Mouse (Mus musculus) spleen, postnatal 4 days (tissue): ENCODE measurements at regions not wholly inside any gene's neighbourhood (a gene's known extent, or its start where the extent isn't known, plus 50 kb on each side); places are given as distances from the start of the nearest gene placed in this dataset.
A peak's percentile ranks its signal among the peaks of the same experiment; 100 is the strongest.

Experiments used
- DNase-seq, 2 experiments: peaks; one replicate each; pipeline ENCODE4 v3.0.0; 2022; ENCODE audit warnings: low spot score in 2 of 2

DNA sequence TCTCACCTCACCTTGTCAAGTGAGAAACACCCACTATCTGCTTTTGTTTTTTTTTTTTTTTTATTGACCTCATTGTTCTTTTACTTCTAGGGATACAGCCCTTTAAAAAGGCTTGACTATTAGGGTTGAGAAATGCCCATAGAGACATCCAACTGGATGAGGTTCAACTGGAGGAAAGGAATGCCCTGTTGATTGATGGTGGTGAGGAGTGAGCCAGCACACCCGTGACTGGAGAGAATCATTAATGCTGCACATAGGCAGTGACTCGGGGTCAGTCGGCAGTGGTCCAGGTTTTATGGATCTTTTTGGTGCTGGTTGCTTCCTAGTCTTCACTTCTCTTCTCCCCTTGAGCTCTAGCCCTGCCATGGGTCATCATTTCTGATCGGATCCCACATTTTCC is 82.9 kb upstream of the Cryz start:
- no peak for DNase-seq

DNA sequence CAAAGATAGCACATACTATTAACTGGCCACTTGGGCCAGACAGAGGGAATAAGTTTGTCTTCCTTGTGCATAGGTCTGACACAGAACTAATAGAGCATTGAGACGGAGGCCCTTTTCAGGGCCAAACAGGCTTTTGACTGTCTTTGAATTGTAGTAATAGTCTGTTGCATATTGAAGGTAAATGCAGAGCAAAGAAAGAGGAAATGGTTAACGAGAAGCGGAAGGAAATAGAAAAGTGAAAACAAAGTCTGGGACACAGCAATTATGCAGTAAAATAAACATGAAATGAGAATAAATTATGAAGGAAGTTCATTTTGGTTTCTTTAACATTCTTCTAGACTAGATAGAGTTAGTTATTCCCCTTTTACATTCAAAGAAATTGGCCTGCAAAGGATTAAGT is 86.4 kb upstream of the Cryz start:
- DNase-seq: no peak

DNA sequence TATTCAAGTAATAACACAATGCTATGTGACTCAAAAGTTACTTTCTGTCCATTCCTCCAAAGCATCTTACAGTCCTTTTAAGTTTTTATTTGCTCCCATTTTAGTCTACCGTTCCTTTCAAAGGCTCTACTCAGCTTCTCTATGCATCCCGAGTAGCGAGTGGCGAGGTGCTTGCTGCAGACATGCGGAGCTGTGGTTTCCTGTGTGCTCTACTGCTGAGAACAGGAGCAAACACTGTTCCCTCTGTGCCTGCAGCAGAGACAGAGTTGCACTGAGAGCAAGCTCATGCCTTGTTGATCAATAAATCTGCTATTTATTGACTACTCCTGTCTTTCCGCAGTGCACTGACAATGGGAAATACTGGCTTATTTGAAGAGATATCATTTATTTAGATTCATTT is 87.1 kb upstream of the Cryz start:
- DNase-seq: no peak

DNA sequence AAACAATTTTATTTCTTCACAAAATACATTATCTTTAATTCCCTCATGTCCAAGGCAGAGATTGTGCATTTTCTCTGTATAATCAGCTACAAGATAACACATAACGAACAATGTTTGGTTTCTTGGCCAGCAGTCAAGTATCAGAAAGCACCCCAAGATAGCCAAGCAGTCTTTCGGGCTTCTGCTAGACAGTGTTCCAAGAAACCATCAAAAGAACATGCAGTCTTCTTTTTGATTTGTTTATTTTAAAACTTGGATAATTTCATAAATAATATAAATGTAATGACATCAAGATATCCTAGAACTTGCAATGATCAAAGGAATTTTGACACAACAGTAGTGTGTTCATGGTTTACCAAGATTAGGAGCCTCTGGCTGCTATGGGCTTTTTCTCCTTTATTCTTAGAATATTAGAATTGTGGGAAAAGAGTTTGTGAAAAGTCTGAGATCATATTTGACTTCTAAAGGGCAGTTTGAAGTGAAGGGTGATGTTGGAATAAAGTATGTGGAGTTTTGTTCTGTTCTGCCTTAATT is 103.1 kb upstream of the Cryz start:
- DNase-seq: no peak

DNA sequence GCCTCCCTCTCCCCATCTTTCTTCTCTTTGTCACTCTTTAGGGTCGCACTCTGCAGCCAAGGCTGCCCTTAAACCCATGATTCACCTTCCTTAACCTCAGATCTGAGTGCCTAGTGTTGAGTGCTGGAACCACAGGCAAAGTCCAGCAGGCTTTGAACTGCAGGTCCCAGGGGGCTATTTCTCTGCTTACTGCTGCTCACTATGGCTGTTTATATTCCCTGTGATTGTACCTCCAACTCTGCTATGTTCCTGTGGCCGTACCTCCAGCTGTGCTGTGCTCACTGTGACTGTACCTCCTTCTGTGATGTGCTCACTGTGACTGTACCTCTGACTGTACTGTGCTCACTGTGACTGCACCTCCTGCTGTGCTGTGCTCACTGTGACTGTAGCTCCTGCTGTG is 124.1 kb upstream of the Cryz start:
- no peak for DNase-seq

DNA sequence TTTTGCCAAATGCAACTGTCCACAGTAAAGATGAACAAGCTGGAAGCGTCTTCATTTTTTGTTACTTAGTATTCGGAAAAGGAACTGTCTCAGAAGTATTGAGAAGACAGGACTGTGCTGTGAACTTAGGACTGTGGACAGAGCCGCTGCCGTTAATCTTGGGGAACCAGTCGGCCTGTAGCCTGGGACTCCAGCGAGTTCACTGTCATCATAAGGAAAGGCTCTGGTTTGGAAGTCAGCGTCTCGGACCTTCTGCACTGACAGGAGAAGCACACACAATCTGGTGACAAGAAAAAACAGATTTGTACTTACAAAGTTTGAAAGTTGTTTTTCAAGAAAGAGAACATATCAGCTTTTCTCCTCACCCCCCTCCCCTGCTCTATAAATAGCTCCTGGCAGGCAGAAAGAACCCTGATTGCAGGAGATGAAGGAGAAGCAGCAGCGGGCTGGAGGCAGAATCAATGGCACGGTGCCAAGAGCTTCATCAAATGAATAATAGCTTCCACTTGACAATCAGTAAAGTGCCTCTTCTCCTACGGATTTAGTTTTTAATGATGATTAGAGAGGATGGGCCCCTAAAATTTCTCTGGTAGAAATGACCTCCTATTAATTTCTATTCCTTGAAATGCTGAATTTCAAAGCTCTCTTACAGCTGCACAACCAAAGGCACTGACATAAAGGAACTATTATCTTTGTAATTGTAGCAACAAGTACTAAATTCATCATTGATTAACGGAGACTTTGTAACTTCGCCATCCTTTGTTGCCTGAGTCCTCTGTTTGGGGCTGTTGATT is 128.7 kb upstream of the Cryz start:
- no peak for DNase-seq

DNA sequence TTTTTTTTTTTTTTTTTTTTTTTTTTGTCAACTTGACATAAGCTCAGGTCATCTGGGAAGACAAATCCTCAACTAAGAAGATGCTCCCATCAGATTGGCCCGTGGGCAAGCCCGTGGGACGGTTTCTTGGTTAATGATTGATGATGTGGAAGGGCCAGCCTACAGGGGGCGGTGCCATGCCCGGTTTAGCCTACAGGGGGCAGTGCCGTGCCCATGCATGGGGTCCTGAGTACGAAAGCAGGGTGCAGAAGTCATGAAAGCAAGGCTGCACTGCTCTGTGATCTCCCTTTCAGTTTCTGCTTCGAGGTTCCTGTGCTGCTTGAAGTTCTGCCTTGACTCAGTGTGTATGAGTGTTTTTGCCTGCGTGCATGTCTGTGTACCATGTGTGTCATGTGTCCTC is 127.7 kb upstream of the Lhx8 start:
- DNase-seq: no peak

DNA sequence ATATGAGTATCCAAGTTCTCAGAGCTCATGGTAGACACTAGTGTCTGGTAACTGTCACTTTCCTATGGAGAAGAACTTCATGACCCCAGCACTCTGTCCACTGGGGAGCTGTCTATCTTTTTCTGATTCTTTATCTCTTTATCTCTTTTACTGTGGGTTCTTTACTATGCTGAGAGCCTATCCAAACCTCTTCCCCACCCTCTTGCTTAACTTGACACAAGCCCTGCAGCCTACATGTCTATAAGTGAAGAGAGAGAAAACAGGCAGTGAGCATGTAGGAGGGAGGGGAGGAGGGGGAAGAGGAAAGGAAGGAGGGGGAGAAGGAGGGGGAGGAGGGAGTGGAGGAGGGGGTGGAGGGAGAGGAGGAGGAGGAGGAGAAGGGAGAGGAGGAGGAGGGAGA is 122.6 kb upstream of the Lhx8 start:
- DNase-seq: no peak

DNA sequence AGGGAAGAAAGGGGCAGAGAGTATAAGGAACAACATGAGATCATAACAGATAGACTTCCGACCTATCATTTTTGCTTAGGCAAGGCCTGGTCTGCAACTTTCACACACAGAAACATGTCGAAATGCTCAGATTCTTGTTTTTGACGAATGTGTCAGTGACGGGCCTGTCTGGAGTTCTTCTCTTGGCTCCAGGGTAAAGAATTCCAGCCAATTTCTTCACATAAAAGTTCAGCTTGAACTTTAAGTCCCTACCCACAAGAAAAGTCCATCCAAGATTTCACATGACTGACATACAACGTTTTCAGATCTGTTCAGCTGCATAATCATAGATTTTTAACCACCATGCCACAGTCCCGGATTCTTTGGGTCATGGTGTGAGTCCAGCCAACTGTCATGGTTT is 122.1 kb upstream of the Lhx8 start:
- no peak for DNase-seq

DNA sequence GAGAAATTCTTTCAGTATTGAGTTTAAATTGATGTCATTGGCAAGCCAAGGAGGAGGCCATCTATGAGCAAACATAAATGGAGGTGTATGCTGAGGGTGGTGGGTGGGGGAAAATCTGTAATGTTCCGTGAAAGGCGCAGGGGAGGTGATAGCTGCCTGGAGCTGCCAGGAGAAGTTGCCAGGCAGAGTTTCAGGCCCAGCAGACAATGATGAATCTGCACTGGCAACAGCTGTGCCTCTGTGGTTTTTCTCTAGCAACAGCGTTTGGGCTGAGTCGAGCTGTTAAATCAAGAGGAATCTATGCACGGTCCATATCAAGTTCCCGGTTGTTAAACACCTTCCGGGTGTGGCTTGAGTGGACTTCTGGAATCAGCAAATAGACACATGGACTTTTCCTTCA is 120.7 kb upstream of the Lhx8 start:
- no peak for DNase-seq

DNA sequence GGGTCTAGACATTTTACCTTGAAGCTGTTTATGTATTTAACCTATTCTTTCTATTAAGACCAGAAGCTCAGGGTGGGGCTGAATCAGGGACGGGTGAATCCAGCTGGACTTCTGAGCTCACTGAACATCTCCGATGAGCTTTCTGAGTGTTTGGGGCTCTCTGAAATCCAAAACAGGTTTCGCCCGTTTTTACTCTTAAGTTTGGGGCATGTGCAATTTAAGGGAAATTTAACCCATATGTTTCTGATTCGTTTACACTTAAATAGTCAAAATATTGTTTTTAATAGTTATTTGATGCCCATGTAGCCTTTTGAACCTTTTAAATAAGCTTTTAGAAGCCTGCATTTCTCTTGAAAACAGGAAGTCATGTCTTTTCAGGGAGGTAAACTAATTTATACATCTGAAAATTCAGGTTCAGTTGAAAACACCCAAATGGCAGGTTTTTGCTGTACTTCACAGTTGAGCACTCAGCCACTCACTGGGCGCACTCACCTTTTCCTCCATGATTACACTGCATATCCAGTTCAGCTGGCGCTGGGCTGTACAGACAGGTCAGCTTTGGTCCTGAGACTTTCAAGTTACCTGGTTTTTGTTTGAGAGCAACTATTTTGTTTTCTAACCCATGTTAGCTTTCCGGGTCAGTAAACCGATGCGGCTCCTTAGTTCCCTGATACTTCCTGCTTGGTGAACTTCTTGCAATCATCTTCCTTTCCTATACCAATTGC is 113.1 kb upstream of the Lhx8 start:
- DNase-seq: no peak

DNA sequence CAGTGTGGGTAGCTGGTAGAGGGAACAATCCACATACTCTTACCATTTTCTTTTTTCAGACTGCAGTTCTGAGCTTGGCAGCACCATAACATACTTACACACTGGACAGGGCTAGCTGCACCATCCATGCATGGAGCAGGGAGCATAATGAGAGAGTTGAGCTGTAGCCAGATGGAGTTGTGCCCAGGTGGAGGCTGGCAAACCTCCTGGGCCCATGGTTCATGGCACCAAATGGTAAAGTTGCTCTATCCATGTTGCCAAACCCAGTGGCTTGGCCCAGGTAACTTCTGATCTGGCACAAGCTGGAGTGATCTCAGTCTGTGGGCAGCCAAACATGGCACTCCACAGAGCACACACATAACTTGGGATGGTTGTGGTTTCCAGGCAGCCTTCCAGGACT is 111.0 kb upstream of the Lhx8 start:
- no peak for DNase-seq

DNA sequence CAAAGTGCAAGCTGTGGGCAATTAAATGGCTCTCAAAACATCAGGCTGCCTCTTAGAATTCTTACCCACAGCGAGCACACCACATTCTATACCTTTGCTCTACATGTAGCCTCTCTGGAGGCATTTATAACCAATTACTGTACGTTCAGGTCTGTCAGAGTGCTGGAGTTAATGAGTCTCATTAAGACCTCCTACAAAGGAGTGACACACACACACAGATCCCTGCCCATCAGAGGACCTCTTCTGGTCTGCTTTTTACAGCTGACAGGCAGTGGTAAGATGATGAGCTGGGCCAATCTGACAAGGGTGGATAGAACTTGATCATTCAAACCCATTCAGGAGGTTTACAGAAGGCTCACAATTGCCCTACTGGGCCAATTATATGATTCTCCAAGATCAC is 110.4 kb upstream of the Lhx8 start:
- DNase-seq: no peak

DNA sequence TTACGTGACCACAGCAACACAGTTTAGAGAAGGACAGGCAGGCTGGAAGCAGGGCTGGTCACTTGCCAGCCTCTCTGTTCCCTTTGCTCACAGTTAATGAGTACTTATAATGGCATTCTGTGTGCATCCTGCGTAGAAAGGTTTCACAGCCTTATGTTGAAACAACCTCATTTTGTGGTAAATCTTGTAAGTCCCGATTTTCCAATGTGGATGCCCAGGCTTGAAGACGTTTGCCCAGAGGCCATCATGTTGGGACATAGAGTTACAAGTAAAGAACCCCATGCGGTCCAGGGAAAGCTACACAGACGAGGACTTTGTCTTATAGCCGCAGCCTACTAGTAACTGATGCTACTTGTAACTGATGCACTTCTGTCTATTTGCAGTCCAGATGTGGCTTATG is 100.4 kb upstream of the Lhx8 start:
- DNase-seq: no peak

DNA sequence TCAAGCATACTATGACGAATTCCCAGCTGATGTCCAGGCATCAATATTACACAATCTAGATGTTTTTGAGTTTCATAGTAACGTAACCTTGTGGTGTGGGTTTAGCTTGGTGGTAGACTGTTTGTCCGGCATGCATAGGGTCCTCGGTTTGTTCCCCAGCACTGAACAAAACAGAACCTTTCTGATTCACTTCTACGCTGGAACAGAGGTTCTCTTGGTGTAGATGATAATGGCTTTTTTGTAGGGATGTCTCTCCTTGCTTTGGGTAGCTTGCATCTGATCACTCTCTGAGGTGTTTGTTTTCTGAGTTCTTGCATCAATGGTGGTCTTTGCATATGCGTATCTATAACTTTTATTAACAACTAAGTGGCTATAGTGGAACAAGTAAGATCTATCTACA is 99.2 kb upstream of the Lhx8 start:
- DNase-seq: no peak

DNA sequence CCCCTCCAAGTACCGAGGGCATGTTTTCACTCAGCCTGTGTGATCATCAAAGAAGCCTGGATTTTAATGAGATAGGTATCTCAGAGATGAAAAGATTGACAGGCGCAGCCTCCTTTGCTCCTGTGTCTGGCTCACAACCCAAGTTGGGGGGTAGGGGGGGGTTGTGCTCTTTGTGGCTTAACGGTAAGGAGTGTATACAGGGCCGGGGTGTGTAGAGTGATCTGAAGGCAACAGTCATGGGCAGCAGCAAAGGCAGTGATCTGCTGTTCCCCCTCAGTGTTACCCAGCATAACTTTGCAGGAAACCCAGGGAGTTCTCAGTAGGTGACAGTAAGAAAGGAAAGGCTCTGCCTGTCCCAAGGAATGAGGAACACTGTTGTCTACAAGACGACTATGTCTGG is 94.1 kb upstream of the Lhx8 start:
- no peak for DNase-seq

DNA sequence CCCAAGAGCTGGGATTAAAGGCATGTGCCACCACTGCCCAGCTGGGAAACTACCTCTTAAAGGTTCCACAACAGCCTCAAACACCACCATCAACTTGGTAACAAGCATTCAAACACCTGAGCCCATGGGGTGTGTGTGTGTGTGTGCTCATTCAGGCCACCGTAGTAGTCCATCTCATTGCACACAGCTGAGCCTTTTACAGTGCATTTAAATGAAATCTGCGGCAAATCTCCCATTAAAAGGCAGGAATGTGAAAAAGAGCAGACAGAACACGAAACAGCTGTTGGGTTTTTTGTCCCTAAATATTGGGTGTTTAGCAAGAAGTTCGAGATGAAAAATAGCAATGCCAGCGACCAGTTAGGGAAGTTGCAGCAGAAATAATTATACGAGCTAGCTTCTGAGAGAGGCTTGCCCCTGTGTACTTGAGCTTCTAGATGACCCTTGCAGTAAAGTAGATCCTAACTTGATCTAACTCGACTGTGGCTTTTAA is 91.0 kb upstream of the Lhx8 start:
- DNase-seq: no peak

DNA sequence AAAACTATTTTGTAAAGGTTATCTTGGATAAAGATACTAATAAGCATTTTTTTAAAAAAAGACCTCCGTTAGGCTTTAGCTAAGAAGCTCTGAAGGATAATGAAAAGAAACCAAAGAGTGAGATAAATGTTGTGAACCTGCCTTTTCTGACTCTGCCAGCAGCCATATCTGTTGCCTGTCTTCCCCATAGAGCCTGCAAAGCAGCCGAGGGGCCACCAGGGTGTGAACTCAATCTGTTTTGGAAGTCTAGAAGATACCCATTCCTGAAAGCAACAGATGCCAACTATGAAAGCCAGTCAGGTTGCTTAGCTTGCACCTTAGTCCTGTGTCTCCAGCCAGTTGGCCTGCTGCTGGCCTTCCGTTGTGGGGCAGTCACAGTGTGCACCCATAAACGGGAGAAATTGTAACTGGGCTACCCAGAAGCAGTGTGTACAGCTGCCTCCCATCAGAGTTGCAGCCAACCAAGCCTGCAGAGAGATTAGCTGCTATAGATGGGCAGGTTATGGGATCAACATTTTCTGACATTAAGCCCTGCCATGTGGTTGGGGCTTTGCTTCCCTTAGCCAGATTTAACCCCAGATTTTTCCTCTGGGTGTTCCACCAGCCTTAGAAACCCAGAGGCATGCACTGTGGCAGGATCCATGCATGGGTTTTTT is 87.8 kb upstream of the Lhx8 start:
- DNase-seq: no peak

DNA sequence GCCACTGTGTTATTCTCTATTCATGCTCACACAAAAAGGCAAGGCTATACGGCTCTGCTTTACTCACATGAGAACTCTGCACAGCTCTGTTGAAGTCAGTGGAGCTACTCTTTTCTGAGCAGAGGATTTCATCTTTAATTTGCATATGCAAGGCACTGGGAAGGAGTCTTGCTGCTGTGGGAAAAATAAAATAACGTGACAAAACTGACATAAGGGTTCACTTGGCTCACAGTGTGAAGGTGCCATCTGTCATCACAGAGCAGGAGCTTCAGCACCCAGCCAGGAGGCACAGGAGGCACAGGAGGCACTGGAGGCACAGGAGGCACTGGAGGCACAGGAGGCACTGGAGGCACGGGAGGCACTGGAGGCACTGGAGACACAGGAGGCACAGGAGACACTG is 83.9 kb upstream of the Lhx8 start:
- DNase-seq: no peak

DNA sequence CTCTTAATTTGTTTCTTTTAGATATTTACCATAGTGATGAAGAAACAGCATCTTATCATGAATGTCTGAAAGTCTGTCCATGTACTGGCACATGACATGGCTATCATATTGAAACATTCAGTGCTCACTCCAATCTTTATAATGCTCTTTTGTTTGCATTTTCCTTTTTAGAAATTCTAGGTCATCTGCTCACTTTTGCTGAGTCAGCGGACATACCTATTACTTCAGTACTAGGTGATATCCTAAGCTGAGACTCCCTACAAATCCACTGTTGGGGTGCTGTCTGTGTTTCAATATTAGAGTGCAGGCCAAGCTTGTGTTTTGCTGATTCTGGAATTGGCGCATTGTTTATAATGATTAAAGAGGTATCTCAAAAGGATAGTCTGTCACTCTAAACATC is 79.8 kb upstream of the Lhx8 start:
- DNase-seq: no peak

DNA sequence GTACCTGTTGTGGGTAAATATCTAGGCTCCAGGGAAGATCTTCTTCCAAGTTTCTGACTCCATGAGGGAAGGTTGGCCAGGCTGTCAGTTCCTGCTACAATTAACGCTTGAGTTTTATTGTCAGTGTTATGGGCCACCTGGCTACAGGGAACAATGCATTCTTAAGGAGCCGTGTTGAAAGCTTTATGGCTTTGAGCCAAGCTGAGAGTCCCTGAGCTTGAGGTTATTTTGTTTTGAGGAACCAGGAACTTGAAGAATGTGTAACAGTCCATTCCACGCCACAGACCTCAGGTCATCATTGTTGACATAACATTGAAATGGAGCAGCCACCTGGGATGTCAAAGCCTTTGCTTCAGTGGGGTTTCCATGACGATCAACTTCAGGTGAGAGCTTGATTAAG is 71.6 kb upstream of the Lhx8 start:
- DNase-seq: no peak

DNA sequence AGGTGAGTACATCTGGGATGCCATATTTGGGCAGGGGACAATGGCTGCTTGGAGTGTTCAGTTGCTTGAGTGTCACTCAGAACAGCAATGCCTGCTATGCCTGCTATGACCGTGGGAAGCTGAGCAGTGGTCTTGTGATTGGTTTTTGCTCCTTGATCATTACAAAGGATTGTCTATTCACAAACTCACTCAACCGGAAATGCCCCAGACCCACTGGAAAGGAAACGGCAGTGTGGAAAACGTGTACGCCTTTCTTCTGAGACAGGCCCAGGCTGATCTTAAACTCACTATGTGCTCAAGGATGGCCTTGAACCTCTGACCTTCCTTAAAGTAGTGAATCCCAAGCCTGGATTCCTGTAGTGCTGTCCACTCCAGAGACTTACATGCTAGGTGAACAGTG is 63.2 kb upstream of the Lhx8 start:
- peak in 1 of 2 experiments; percentile 41 for DNase-seq

DNA sequence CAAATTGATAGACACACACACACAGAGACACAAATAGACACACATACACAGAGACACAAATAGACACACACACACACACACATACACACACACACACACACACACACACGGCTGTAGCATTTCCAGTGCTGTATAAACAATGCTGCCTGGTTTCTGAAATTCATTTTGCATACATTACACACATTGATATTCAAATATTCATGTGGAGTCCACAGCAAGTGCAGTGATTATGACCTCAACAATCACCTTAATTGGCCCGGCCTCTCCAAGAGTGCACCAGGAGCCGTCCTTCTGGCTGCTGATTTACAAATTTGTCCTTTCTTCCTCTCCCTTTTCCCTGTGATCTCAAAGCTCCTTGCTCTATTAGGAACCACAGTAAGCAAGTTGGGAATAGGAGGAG is 61.2 kb upstream of the Lhx8 start:
- no peak for DNase-seq
